Mouse (Mus musculus): ENCODE measurements around the gene Tppp3. TPM values are rescaled to one million over a fixed set of nuclear protein-coding genes. Genes with fewer than 3 reads are reported as not detected.

The Tppp3 gene
- 62.7 and 89.6 TPM in 2 replicates for polyA plus RNA-seq (2012; rRNA removed)

GRCm38 (mm10) chr8:105471314-105472015 lies at the start of gene Tppp3:
Gene Tppp3 (minus strand): TSS chr8:105471526.
- peak; percentile 21; the same call in 1 of the 2 replicates for TF ChIP-seq POLR2A (IDR thresholded peaks at IDR 0.05; ENCODE audit: borderline replicate concordance, extremely low read depth, insufficient read depth, insufficient read length, poor library complexity, severe bottlenecking)
- TF ChIP-seq CTCF (IDR thresholded peaks at IDR 0.05; ENCODE audit: borderline replicate concordance, extremely low read depth, insufficient read depth, insufficient read length) = peak; percentile 57
- DNase-seq (ENCODE audit: low read depth) = peak; percentile 94

GRCm38 (mm10) chr8:105521061-105521460 lies 49.7 kb upstream of the Tppp3 start:
- peak; percentile 68 for DNase-seq (ENCODE audit: low read depth)
- no peak for TF ChIP-seq CTCF (IDR thresholded peaks at IDR 0.05; ENCODE audit: borderline replicate concordance, extremely low read depth, insufficient read depth, insufficient read length)
- TF ChIP-seq POLR2A (IDR thresholded peaks at IDR 0.05; ENCODE audit: borderline replicate concordance, extremely low read depth, insufficient read depth, insufficient read length, poor library complexity, severe bottlenecking) = no peak

GRCm38 (mm10) chr8:105520521-105520920 lies 49.2 kb upstream of the Tppp3 start:
- no peak for TF ChIP-seq POLR2A (IDR thresholded peaks at IDR 0.05; ENCODE audit: borderline replicate concordance, extremely low read depth, insufficient read depth, insufficient read length, poor library complexity, severe bottlenecking)
- no peak for TF ChIP-seq CTCF (IDR thresholded peaks at IDR 0.05; ENCODE audit: borderline replicate concordance, extremely low read depth, insufficient read depth, insufficient read length)
- DNase-seq (ENCODE audit: low read depth) = no peak

GRCm38 (mm10) chr8:105519591-105519990 lies 48.3 kb upstream of the Tppp3 start:
- TF ChIP-seq POLR2A (IDR thresholded peaks at IDR 0.05; ENCODE audit: borderline replicate concordance, extremely low read depth, insufficient read depth, insufficient read length, poor library complexity, severe bottlenecking) (no peak), CTCF (IDR thresholded peaks at IDR 0.05; ENCODE audit: borderline replicate concordance, extremely low read depth, insufficient read depth, insufficient read length) (no peak)
- no peak for DNase-seq (ENCODE audit: low read depth)

- TF ChIP-seq CTCF (IDR thresholded peaks at IDR 0.05; ENCODE audit: borderline replicate concordance, extremely low read depth, insufficient read depth, insufficient read length) (no peak), POLR2A (IDR thresholded peaks at IDR 0.05; ENCODE audit: borderline replicate concordance, extremely low read depth, insufficient read depth, insufficient read length, poor library complexity, severe bottlenecking) (peak; percentile 46; the same call in 1 of the 2 replicates)
- DNase-seq (ENCODE audit: low read depth) = peak; percentile 70
Measured at GRCm38 (mm10) chr8:105518436-105519313, 47.3 kb upstream of the Tppp3 start, which contains the start of gene Hsd11b2. Gene Hsd11b2 (plus strand): TSS chr8:105518755.

GRCm38 (mm10) chr8:105517346-105517745 lies 46.0 kb upstream of the Tppp3 start:
- TF ChIP-seq CTCF (IDR thresholded peaks at IDR 0.05; ENCODE audit: borderline replicate concordance, extremely low read depth, insufficient read depth, insufficient read length) (no peak), POLR2A (IDR thresholded peaks at IDR 0.05; ENCODE audit: borderline replicate concordance, extremely low read depth, insufficient read depth, insufficient read length, poor library complexity, severe bottlenecking) (no peak)

GRCm38 (mm10) chr8:105516018-105516645 lies 44.8 kb upstream of the Tppp3 start:
- peak; percentile 87 for DNase-seq (ENCODE audit: low read depth)
- no peak for TF ChIP-seq POLR2A (IDR thresholded peaks at IDR 0.05; ENCODE audit: borderline replicate concordance, extremely low read depth, insufficient read depth, insufficient read length, poor library complexity, severe bottlenecking)
- TF ChIP-seq CTCF (IDR thresholded peaks at IDR 0.05; ENCODE audit: borderline replicate concordance, extremely low read depth, insufficient read depth, insufficient read length) = peak; percentile 87

More at GRCm38 (mm10) chr8:105517346-105517745, 46.0 kb upstream of the Tppp3 start:
- DNase-seq (ENCODE audit: low read depth) = no peak

- TF ChIP-seq POLR2A (IDR thresholded peaks at IDR 0.05; ENCODE audit: borderline replicate concordance, extremely low read depth, insufficient read depth, insufficient read length, poor library complexity, severe bottlenecking) (no peak), CTCF (IDR thresholded peaks at IDR 0.05; ENCODE audit: borderline replicate concordance, extremely low read depth, insufficient read depth, insufficient read length) (no peak)
- DNase-seq (ENCODE audit: low read depth) = no peak
Measured at GRCm38 (mm10) chr8:105514656-105515055, 43.3 kb upstream of the Tppp3 start.

- TF ChIP-seq POLR2A (IDR thresholded peaks at IDR 0.05; ENCODE audit: borderline replicate concordance, extremely low read depth, insufficient read depth, insufficient read length, poor library complexity, severe bottlenecking) (no peak), CTCF (IDR thresholded peaks at IDR 0.05; ENCODE audit: borderline replicate concordance, extremely low read depth, insufficient read depth, insufficient read length) (no peak)
- DNase-seq (ENCODE audit: low read depth) = no peak
Measured at GRCm38 (mm10) chr8:105514194-105514593, 42.9 kb upstream of the Tppp3 start.

- TF ChIP-seq CTCF (IDR thresholded peaks at IDR 0.05; ENCODE audit: borderline replicate concordance, extremely low read depth, insufficient read depth, insufficient read length) = no peak
- no peak for TF ChIP-seq POLR2A (IDR thresholded peaks at IDR 0.05; ENCODE audit: borderline replicate concordance, extremely low read depth, insufficient read depth, insufficient read length, poor library complexity, severe bottlenecking)
- no peak for DNase-seq (ENCODE audit: low read depth)
Measured at GRCm38 (mm10) chr8:105509997-105510735, 38.8 kb upstream of the Tppp3 start.

Data from brain, embryonic 14.5 days (tissue).